Mouse (Mus musculus): Measurements from ENCODE around the gene Top2a. TPM values are rescaled to one million over a fixed set of nuclear protein-coding genes. Genes with fewer than 3 reads are reported as not detected.

The Top2a gene
- polyA plus RNA-seq, 1 experiment from 2014 or later = 354 TPM

GRCm38 (mm10) chr11:99026899-99027440 lies 3.0 kb upstream of the Top2a start:
- WGBS = 84% methylated on average over 12 of the region's 12 CpGs
- no peak for DNase-seq (ENCODE audit: low spot score)
- H3K4me1 ChIP-seq = peaks cover 15% of the 10 kb centered on the region

GRCm38 (mm10) chr11:99025878-99026277 lies 1.9 kb upstream of the Top2a start:
- Histone ChIP-seq H3K4me1 (peaks cover 15% of the 10 kb centered on the region), H3K27me3 (ENCODE audit: low read depth, poor library complexity, severe bottlenecking) (no peaks in the 10 kb centered on the region), H3K9me3 (replicated peaks) (no peaks in the 10 kb centered on the region), H3K4me3 (no peak overlapping the region), H3K27ac (0 out of 2 replicates have a peak overlapping the region, but pooled peaks have one; percentile 19), H3K36me3 (peaks cover 19% of the 10 kb centered on the region)
- DNase-seq (ENCODE audit: low spot score) = no peak
- 94% methylated on average over 6 of the region's 6 CpGs for WGBS

More at GRCm38 (mm10) chr11:99026899-99027440, 3.0 kb upstream of the Top2a start:
- Histone ChIP-seq H3K27me3 (ENCODE audit: low read depth, poor library complexity, severe bottlenecking) (no peaks in the 10 kb centered on the region), H3K9me3 (replicated peaks) (no peaks in the 10 kb centered on the region), H3K27ac (no peak overlapping the region), H3K36me3 (peaks cover 8% of the 10 kb centered on the region), H3K4me3 (no peak overlapping the region)

- WGBS = 55% methylated on average over 18 of the region's 18 CpGs
- Histone ChIP-seq H3K4me3 (peak overlapping the region; percentile 81), H3K27me3 (ENCODE audit: low read depth, poor library complexity, severe bottlenecking) (no peaks in the 10 kb centered on the region), H3K4me1 (peaks cover 15% of the 10 kb centered on the region), H3K36me3 (peaks cover 31% of the 10 kb centered on the region), H3K27ac (peak overlapping the region; percentile 81), H3K9me3 (replicated peaks) (no peaks in the 10 kb centered on the region)
- no peak for DNase-seq (ENCODE audit: low spot score)
Observed at GRCm38 (mm10) chr11:99024468-99025134, 612 bp upstream of the Top2a start.

GRCm38 (mm10) chr11:99023094-99023493 lies 895 bp downstream of the Top2a start:
- peaks cover 46% of the 10 kb centered on the region for H3K36me3 ChIP-seq
- no peak for DNase-seq (ENCODE audit: low spot score)
- H3K4me3 ChIP-seq = peak overlapping the region; percentile 81
- peak overlapping the region; percentile 95 for H3K27ac ChIP-seq
- H3K27me3 ChIP-seq (ENCODE audit: low read depth, poor library complexity, severe bottlenecking) = no peaks in the 10 kb centered on the region
- 13% methylated on average over 4 of the region's 4 CpGs for WGBS
- H3K4me1 ChIP-seq = peaks cover 15% of the 10 kb centered on the region
- H3K9me3 ChIP-seq (replicated peaks) = no peaks in the 10 kb centered on the region

GRCm38 (mm10) chr11:99022384-99022933 lies 1.5 kb downstream of the Top2a start:
- H3K27me3 ChIP-seq (ENCODE audit: low read depth, poor library complexity, severe bottlenecking) = no peaks in the 10 kb centered on the region
- peaks cover 15% of the 10 kb centered on the region for H3K4me1 ChIP-seq
- peak overlapping the region; percentile 81 for H3K4me3 ChIP-seq
- DNase-seq (ENCODE audit: low spot score) = no peak
- H3K9me3 ChIP-seq (replicated peaks) = no peaks in the 10 kb centered on the region
- WGBS = 87% methylated on average over 5 of the region's 5 CpGs
- H3K36me3 ChIP-seq = peaks cover 52% of the 10 kb centered on the region
- H3K27ac ChIP-seq = no peak overlapping the region

GRCm38 (mm10) chr11:99019844-99020243 lies 4.1 kb downstream of the Top2a start:
- H3K36me3 ChIP-seq = peaks cover 78% of the 10 kb centered on the region
- no peak for DNase-seq (ENCODE audit: low spot score)
- WGBS = 96% methylated on average over 6 of the region's 6 CpGs

GRCm38 (mm10) chr11:99013856-99014255 lies 10.1 kb downstream of the Top2a start:
- WGBS = 90% methylated on average over 1 of the region's 1 CpGs
- Histone ChIP-seq H3K27me3 (ENCODE audit: low read depth, poor library complexity, severe bottlenecking) (no peaks in the 10 kb centered on the region), H3K27ac (no peak overlapping the region), H3K36me3 (peaks cover 99% of the 10 kb centered on the region), H3K9me3 (replicated peaks) (no peaks in the 10 kb centered on the region), H3K4me3 (no peak overlapping the region), H3K4me1 (no peaks in the 10 kb centered on the region)
- DNase-seq (ENCODE audit: low spot score) = no peak

More at GRCm38 (mm10) chr11:99019844-99020243, 4.1 kb downstream of the Top2a start:
- Histone ChIP-seq H3K4me1 (peaks cover 14% of the 10 kb centered on the region), H3K27me3 (ENCODE audit: low read depth, poor library complexity, severe bottlenecking) (no peaks in the 10 kb centered on the region), H3K9me3 (replicated peaks) (no peaks in the 10 kb centered on the region), H3K27ac (no peak overlapping the region), H3K4me3 (no peak overlapping the region)

GRCm38 (mm10) chr11:99010706-99011105 lies 13.3 kb downstream of the Top2a start:
- peaks cover 99% of the 10 kb centered on the region for H3K36me3 ChIP-seq
- no peak overlapping the region for H3K4me3 ChIP-seq
- H3K4me1 ChIP-seq = no peaks in the 10 kb centered on the region
- no peak for DNase-seq (ENCODE audit: low spot score)
- no peak overlapping the region for H3K27ac ChIP-seq
- no peaks in the 10 kb centered on the region for H3K27me3 ChIP-seq (ENCODE audit: low read depth, poor library complexity, severe bottlenecking)
- 96% methylated on average over 5 of the region's 5 CpGs for WGBS
- no peaks in the 10 kb centered on the region for H3K9me3 ChIP-seq (replicated peaks)

- no peak overlapping the region for H3K4me3 ChIP-seq
- H3K27me3 ChIP-seq (ENCODE audit: low read depth, poor library complexity, severe bottlenecking) = no peaks in the 10 kb centered on the region
- H3K36me3 ChIP-seq = peaks cover 99% of the 10 kb centered on the region
- no peak for DNase-seq (ENCODE audit: low spot score)
- H3K4me1 ChIP-seq = no peaks in the 10 kb centered on the region
- WGBS = 90% methylated on average over 4 of the region's 4 CpGs
- no peaks in the 10 kb centered on the region for H3K9me3 ChIP-seq (replicated peaks)
- no peak overlapping the region for H3K27ac ChIP-seq
Observed at GRCm38 (mm10) chr11:99010124-99010523, 13.9 kb downstream of the Top2a start.

GRCm38 (mm10) chr11:99006788-99007187 lies 17.2 kb downstream of the Top2a start:
- H3K36me3 ChIP-seq = peaks cover 99% of the 10 kb centered on the region
- 97% methylated on average over 9 of the region's 9 CpGs for WGBS

GRCm38 (mm10) chr11:98999243-98999642 lies 24.7 kb downstream of the Top2a start:
- Histone ChIP-seq H3K4me3 (no peak overlapping the region), H3K27me3 (ENCODE audit: low read depth, poor library complexity, severe bottlenecking) (no peaks in the 10 kb centered on the region), H3K27ac (no peak overlapping the region), H3K9me3 (replicated peaks) (no peaks in the 10 kb centered on the region), H3K36me3 (peaks cover 100% of the 10 kb centered on the region), H3K4me1 (no peaks in the 10 kb centered on the region)
- 94% methylated on average over 11 of the region's 11 CpGs for WGBS
- DNase-seq (ENCODE audit: low spot score) = no peak

More at GRCm38 (mm10) chr11:99006788-99007187, 17.2 kb downstream of the Top2a start:
- DNase-seq (ENCODE audit: low spot score) = no peak
- Histone ChIP-seq H3K27me3 (ENCODE audit: low read depth, poor library complexity, severe bottlenecking) (no peaks in the 10 kb centered on the region), H3K9me3 (replicated peaks) (no peaks in the 10 kb centered on the region), H3K4me1 (no peaks in the 10 kb centered on the region), H3K4me3 (no peak overlapping the region), H3K27ac (no peak overlapping the region)

- DNase-seq (ENCODE audit: low spot score) = no peak
- no peaks in the 10 kb centered on the region for H3K9me3 ChIP-seq (replicated peaks)
- H3K4me3 ChIP-seq = no peak overlapping the region
- H3K4me1 ChIP-seq = no peaks in the 10 kb centered on the region
- no peak overlapping the region for H3K27ac ChIP-seq
- H3K27me3 ChIP-seq (ENCODE audit: low read depth, poor library complexity, severe bottlenecking) = no peaks in the 10 kb centered on the region
- H3K36me3 ChIP-seq = peaks cover 100% of the 10 kb centered on the region
Observed at GRCm38 (mm10) chr11:98998776-98999175, 25.2 kb downstream of the Top2a start.

GRCm38 (mm10) chr11:98997659-98998058 lies 26.3 kb downstream of the Top2a start:
- H3K27me3 ChIP-seq (ENCODE audit: low read depth, poor library complexity, severe bottlenecking) = no peaks in the 10 kb centered on the region
- no peak overlapping the region for H3K27ac ChIP-seq
- no peak for DNase-seq (ENCODE audit: low spot score)
- WGBS = 93% methylated on average over 4 of the region's 4 CpGs
- no peak overlapping the region for H3K4me3 ChIP-seq
- H3K9me3 ChIP-seq (replicated peaks) = no peaks in the 10 kb centered on the region
- peaks cover 100% of the 10 kb centered on the region for H3K36me3 ChIP-seq
- no peaks in the 10 kb centered on the region for H3K4me1 ChIP-seq
